Mouse (Mus musculus) MEL (cell line): ENCODE measurements at regions not wholly inside any gene's neighbourhood (a gene's known extent, or its start where the extent isn't known, plus 50 kb on each side); places are given as distances from the start of the nearest gene placed in this dataset.

Experiments
- DNase-seq: peaks from one replicate; pipeline ENCODE4 v3.0.0; 2011; ENCODE audit warnings: low read depth, low spot score
- H3K27ac ChIP-seq: 2 replicates; pipeline ENCODE4 v1.5.1; 2012; ENCODE audit warnings: low read depth, mild to moderate bottlenecking, control low read depth, low read length, moderate library complexity; ENCODE audit not compliant: control insufficient read depth
- H3K27me3 ChIP-seq, 2 experiments: fragments of 150-350 bp in 1 of 2; sonication (generic) in 1 of 2; 2 replicates each; pipeline ENCODE4 v1.6.1; 2012; ENCODE audit warnings: low read length in 2 of 2, mild to moderate bottlenecking in 2 of 2, improper control_type of control experiment in 1 of 2, moderate library complexity in 1 of 2; ENCODE audit not compliant: insufficient read depth in 2 of 2, control insufficient read depth in 1 of 2
- H3K36me3 ChIP-seq, 2 experiments: 2 replicates each; pipeline ENCODE4 v1.6.1; 2012 to 2014; ENCODE audit warnings: low read length in 2 of 2, improper control_type of control experiment in 1 of 2, inconsistent platforms in 1 of 2, mild to moderate bottlenecking in 1 of 2; ENCODE audit not compliant: insufficient read depth in 2 of 2, control insufficient read depth in 1 of 2
- H3K4me1 ChIP-seq, 2 experiments: fragments of 150-350 bp in 1 of 2; sonication (generic) in 1 of 2; 2 replicates each; pipeline ENCODE4 v1.6.1; 2012; ENCODE audit warnings: low read length in 2 of 2, improper control_type of control experiment in 1 of 2, mild to moderate bottlenecking in 1 of 2; ENCODE audit not compliant: insufficient read depth in 2 of 2, control insufficient read depth in 1 of 2
- H3K4me3 ChIP-seq, 2 experiments: fragments of 150-350 bp in 1 of 2; sonication (generic) in 1 of 2; 2 replicates each; pipeline ENCODE4 v1.5.1; 2012; ENCODE audit warnings: low read depth in 2 of 2, low read length in 2 of 2, mild to moderate bottlenecking in 2 of 2, moderate library complexity in 2 of 2, control low read depth in 1 of 2, improper control_type of control experiment in 1 of 2; ENCODE audit not compliant: control insufficient read depth in 1 of 2, insufficient read depth in 1 of 2
- H3K79me2 ChIP-seq: 2 replicates; pipeline ENCODE4 v1.6.1; 2012; ENCODE audit warnings: mild to moderate bottlenecking, low read length, moderate library complexity; ENCODE audit not compliant: control insufficient read depth, poor library complexity, insufficient read depth
- H3K9ac ChIP-seq: 2 replicates; pipeline ENCODE4 v1.6.1; 2012; ENCODE audit warnings: low read depth, mild to moderate bottlenecking, control low read depth, low read length, moderate library complexity; ENCODE audit not compliant: control insufficient read depth, poor library complexity, severe bottlenecking
- H3K9me3 ChIP-seq: fragments of 150-350 bp; sonication (generic); replicated peaks from 2 replicates; pipeline ENCODE4 v1.6.1; 2012; ENCODE audit warnings: mild to moderate bottlenecking, low read length, improper control_type of control experiment, moderate library complexity; ENCODE audit not compliant: insufficient read depth
- BHLHE40 ChIP-seq: IDR thresholded peaks from 2 replicates; pipeline ENCODE4 v1.6.1; 2012; ENCODE audit warnings: low read depth, mild to moderate bottlenecking, inconsistent platforms, low read length, improper control_type of control experiment, borderline replicate concordance
- CHD1 ChIP-seq: IDR thresholded peaks from 2 replicates; pipeline ENCODE4 v1.6.1; 2012; ENCODE audit warnings: low read depth, mild to moderate bottlenecking, inconsistent platforms, low read length, improper control_type of control experiment
- CHD2 ChIP-seq: IDR thresholded peaks from 2 replicates; pipeline ENCODE4 v1.6.1; 2011; ENCODE audit warnings: low read length, improper control_type of control experiment
- CTCF ChIP-seq, 3 experiments: IDR thresholded peaks in 2 of 3; conservative IDR thresholded peaks in 1 of 3; 2 replicates each; pipeline ENCODE4 v1.5.1; 2011 to 2012; ENCODE audit warnings: low read length in 3 of 3, low read depth in 2 of 3, mild to moderate bottlenecking in 2 of 3, improper control_type of control experiment in 1 of 3, inconsistent platforms in 1 of 3, mixed read lengths in 1 of 3, moderate library complexity in 1 of 3; ENCODE audit not compliant: control insufficient read depth in 1 of 3, insufficient read depth in 1 of 3, poor library complexity in 1 of 3, severe bottlenecking in 1 of 3
- ELF1 ChIP-seq: IDR thresholded peaks from 2 replicates; pipeline ENCODE4 v1.6.1; 2014; ENCODE audit warnings: low read depth, mild to moderate bottlenecking, inconsistent platforms, low read length, improper control_type of control experiment, moderate library complexity
- EP300 ChIP-seq, 2 experiments: IDR thresholded peaks; 2 replicates each; pipeline ENCODE4 v1.6.1; 2011; ENCODE audit warnings: improper control_type of control experiment in 2 of 2, low read length in 2 of 2, low read depth in 1 of 2, mild to moderate bottlenecking in 1 of 2
- HCFC1 ChIP-seq: IDR thresholded peaks from 2 replicates; pipeline ENCODE4 v1.6.1; 2012; ENCODE audit warnings: low read depth, mild to moderate bottlenecking, inconsistent platforms, low read length, improper control_type of control experiment, moderate library complexity
- JUND ChIP-seq: IDR thresholded peaks from 2 replicates; pipeline ENCODE4 v1.6.1; 2011; ENCODE audit warnings: low read depth, mild to moderate bottlenecking, improper control_type of control experiment, low read length
- MEF2A ChIP-seq: IDR thresholded peaks from 2 replicates; pipeline ENCODE4 v1.6.1; 2014; ENCODE audit warnings: low read depth, mild to moderate bottlenecking, inconsistent platforms, low read length, improper control_type of control experiment; ENCODE audit not compliant: poor library complexity, insufficient replicate concordance, severe bottlenecking; ENCODE audit errors: extremely low read depth
- MYB ChIP-seq: IDR thresholded peaks from 2 replicates; pipeline ENCODE4 v1.6.1; 2011; ENCODE audit warnings: mild to moderate bottlenecking, low read depth, low read length, improper control_type of control experiment
- MYC ChIP-seq: IDR thresholded peaks from 2 replicates; pipeline ENCODE4 v1.6.1; 2011; ENCODE audit warnings: low read depth, mild to moderate bottlenecking, low read length, improper control_type of control experiment, moderate library complexity
- NELFE ChIP-seq: IDR thresholded peaks from 2 replicates; pipeline ENCODE4 v1.6.1; 2011; ENCODE audit warnings: low read depth, low read length, improper control_type of control experiment
- NRF1 ChIP-seq: IDR thresholded peaks from 2 replicates; pipeline ENCODE4 v1.6.1; 2014; ENCODE audit warnings: low read depth, mild to moderate bottlenecking, inconsistent platforms, low read length, improper control_type of control experiment, moderate library complexity; ENCODE audit not compliant: poor library complexity, insufficient read depth, severe bottlenecking
- POLR2A ChIP-seq, 2 experiments: IDR thresholded peaks; 2 replicates each; pipeline ENCODE4 v1.6.1; 2011 to 2012; ENCODE audit warnings: low read length in 2 of 2, mild to moderate bottlenecking in 2 of 2, control low read depth in 1 of 2, improper control_type of control experiment in 1 of 2, low read depth in 1 of 2, moderate library complexity in 1 of 2; ENCODE audit not compliant: control insufficient read depth in 1 of 2, insufficient read depth in 1 of 2, poor library complexity in 1 of 2
- POLR2AphosphoS2 ChIP-seq: IDR thresholded peaks from 2 replicates; pipeline ENCODE4 v1.6.1; 2011; ENCODE audit warnings: low read length, improper control_type of control experiment
- TAL1 ChIP-seq: IDR thresholded peaks from 2 replicates; pipeline ENCODE4 v1.6.1; 2012; ENCODE audit warnings: mild to moderate bottlenecking, inconsistent platforms, low read length, moderate library complexity, mixed read lengths
- TBP ChIP-seq: IDR thresholded peaks from 2 replicates; pipeline ENCODE4 v1.8.0; 2011; ENCODE audit warnings: low read depth, low read length, improper control_type of control experiment
- USF1 ChIP-seq: IDR thresholded peaks from 2 replicates; pipeline ENCODE4 v1.6.1; 2014; ENCODE audit warnings: low read depth, mild to moderate bottlenecking, inconsistent platforms, low read length, improper control_type of control experiment, moderate library complexity
- USF2 ChIP-seq, 2 experiments: IDR thresholded peaks; 2 replicates each; pipeline ENCODE4 v1.6.1; 2011 to 2012; ENCODE audit warnings: improper control_type of control experiment in 2 of 2, low read length in 2 of 2, borderline replicate concordance in 1 of 2, inconsistent platforms in 1 of 2, low read depth in 1 of 2, mild to moderate bottlenecking in 1 of 2; ENCODE audit not compliant: insufficient read depth in 1 of 2
- ZC3H11A ChIP-seq: IDR thresholded peaks from 2 replicates; pipeline ENCODE4 v1.6.1; 2012; ENCODE audit warnings: low read depth, mild to moderate bottlenecking, inconsistent platforms, low read length, improper control_type of control experiment
- ZNF384 ChIP-seq: IDR thresholded peaks from 2 replicates; pipeline ENCODE4 v1.6.1; 2012; ENCODE audit warnings: low read depth, mild to moderate bottlenecking, inconsistent platforms, low read length, improper control_type of control experiment

- Histone ChIP-seq H3K36me3 (no peaks in the 10 kb centered on the region), H3K4me3 (no peak overlapping the region), H3K9ac (no peak overlapping the region), H3K27ac (no peak overlapping the region), H3K4me1 (no peaks in the 10 kb centered on the region), H3K79me2 (no peaks in the 10 kb centered on the region)
- DNase-seq: no peak
- TF ChIP-seq CHD2: no peak
- TF ChIP-seq EP300 (IDR thresholded peaks at IDR 0.05; ENCODE audit: low read depth in 1 of 2, low read length in 2 of 2): no peak
- no peak for TF ChIP-seq ELF1
- TF ChIP-seq NELFE: no peak
- TF ChIP-seq CHD1: no peak
- TF ChIP-seq TBP: no peak
- TF ChIP-seq CTCF (IDR thresholded peaks at IDR 0.05 in 2 of 3, conservative IDR thresholded peaks at IDR 0.05 in 1 of 3; ENCODE audit: control insufficient read depth in 1 of 3, insufficient read depth in 1 of 3, low read depth in 2 of 3, low read length in 3 of 3, poor library complexity in 1 of 3, severe bottlenecking in 1 of 3): no peak
- no peak for TF ChIP-seq MYC
- TF ChIP-seq MYB: no peak
- TF ChIP-seq TAL1: no peak
- no peak for TF ChIP-seq USF1
- TF ChIP-seq MEF2A: no peak
- no peak for TF ChIP-seq HCFC1
- no peak for TF ChIP-seq ZC3H11A
- TF ChIP-seq POLR2A (IDR thresholded peaks at IDR 0.05; ENCODE audit: control insufficient read depth in 1 of 2, insufficient read depth in 1 of 2, low read depth in 1 of 2, low read length in 2 of 2, poor library complexity in 1 of 2): no peak
- TF ChIP-seq ZNF384: no peak
- TF ChIP-seq USF2 (IDR thresholded peaks at IDR 0.05; ENCODE audit: borderline replicate concordance in 1 of 2, insufficient read depth in 1 of 2, low read depth in 1 of 2, low read length in 2 of 2): no peak
- TF ChIP-seq JUND: no peak
- TF ChIP-seq POLR2AphosphoS2: no peak
- no peak for TF ChIP-seq NRF1
- TF ChIP-seq, all 39 proteins: peak for 0
- H3K9me3 ChIP-seq: no peaks in the 10 kb centered on the region
- H3K27me3 ChIP-seq: no peaks in the 10 kb centered on the region
These were observed 163.3 kb upstream of the Dgkb start for GRCm38 (mm10) chr12:37654256-37654655.

GRCm38 (mm10) chr12:37660016-37660415 is 157.5 kb upstream of the Dgkb start:
- no peak overlapping the region for H3K4me3 ChIP-seq
- H3K4me1 ChIP-seq: no peaks in the 10 kb centered on the region
- H3K9me3 ChIP-seq: no peaks in the 10 kb centered on the region
- no peaks in the 10 kb centered on the region for H3K27me3 ChIP-seq
- H3K36me3 ChIP-seq: no peaks in the 10 kb centered on the region
- H3K79me2 ChIP-seq: no peaks in the 10 kb centered on the region
- no peak overlapping the region for H3K9ac ChIP-seq
- no peak for TF ChIP-seq BHLHE40
- DNase-seq: no peak
- H3K27ac ChIP-seq: no peak overlapping the region
